Mouse (Mus musculus) heart, postnatal 0 days (tissue): ENCODE results near the gene H2al1d.
"Not testable (repeated sequence)": the region's sequence is repeated elsewhere in the genome, so short reads cannot be mapped to it uniquely, and the experiment has no call there.

ENCODE experiments used
- CTCF ChIP-seq: IDR thresholded peaks from 2 replicates; pipeline ENCODE4 v1.5.1; 2016; ENCODE audit warnings: antibody characterized with exemption, control low read depth, low read depth
- EP300 ChIP-seq: IDR thresholded peaks from 2 replicates; pipeline ENCODE4 v1.6.1; 2016; ENCODE audit warnings: antibody characterized with exemption, low read depth

- TF ChIP-seq CTCF, EP300: not testable (repeated sequence)
Observed at GRCm38 (mm10) chrX:11324359-11324758, 15.7 kb downstream of the H2al1d start, which contains the start of gene H2al1i.
